Mouse (Mus musculus) hindbrain, embryonic 12.5 days (tissue): Measurements from ENCODE around the gene Prickle3. TPM values are rescaled to one million over a fixed set of nuclear protein-coding genes. Genes with fewer than 3 reads are reported as not detected.
"Not testable (repeated sequence)": the region's sequence is repeated elsewhere in the genome, so short reads cannot be mapped to it uniquely, and the experiment has no call there.

Experiments
- ATAC-seq: fragments of 200-750 bp; cut with Nextera tagmentation; 2 replicates; pipeline ENCODE4 v1.8.0; 2017; ENCODE audit warnings: moderate TSS enrichment; ENCODE audit not compliant: low FRiP score
- H3K27ac ChIP-seq: fragments of 300-500 bp; sonication (generic); 2 replicates; pipeline ENCODE4 v1.5.1; 2016; ENCODE audit warnings: mild to moderate bottlenecking
- H3K27me3 ChIP-seq: fragments of 300-500 bp; sonication (generic); 2 replicates; pipeline ENCODE4 v1.6.1; 2016; ENCODE audit warnings: mild to moderate bottlenecking
- H3K36me3 ChIP-seq: fragments of 300-500 bp; sonication (generic); 2 replicates; pipeline ENCODE4 v1.6.1; 2016; ENCODE audit warnings: mild to moderate bottlenecking
- H3K4me1 ChIP-seq: fragments of 300-500 bp; sonication (generic); 2 replicates; pipeline ENCODE4 v1.6.1; 2016
- H3K4me2 ChIP-seq: fragments of 300-500 bp; sonication (generic); replicated peaks from 2 replicates; pipeline ENCODE4 v1.6.1; 2016; ENCODE audit warnings: mild to moderate bottlenecking
- H3K4me3 ChIP-seq: fragments of 300-500 bp; sonication (generic); 2 replicates; pipeline ENCODE4 v1.5.1; 2016; ENCODE audit warnings: mild to moderate bottlenecking
- H3K9ac ChIP-seq: fragments of 300-500 bp; sonication (generic); 2 replicates; pipeline ENCODE4 v1.6.1; 2016; ENCODE audit warnings: mild to moderate bottlenecking, moderate library complexity
- H3K9me3 ChIP-seq: fragments of 300-500 bp; sonication (generic); replicated peaks from 2 replicates; pipeline ENCODE4 v1.6.1; 2016; ENCODE audit warnings: mild to moderate bottlenecking
- WGBS: fragments of 180-500 bp; shearing (Covaris S2); methylation state at CpG from one replicate; pipeline ENCODE4 v1.1.7; 2016; 5-methylcytosine and 5-hydroxymethylcytosine counted together
- polyA plus RNA-seq: library from polyadenylated mRNA; unstranded; fragments of >200 nt; fragmentation: Nextera tagmentation; extraction: Ambion mirVana; gene quantifications from 2 replicates; pipeline ENCODE4 v1.2.1, GENCODE M21; 2016

Prickle3 gene
- polyA plus RNA-seq, 1 experiment from 2014 or later, result 3.1 TPM

DNA sequence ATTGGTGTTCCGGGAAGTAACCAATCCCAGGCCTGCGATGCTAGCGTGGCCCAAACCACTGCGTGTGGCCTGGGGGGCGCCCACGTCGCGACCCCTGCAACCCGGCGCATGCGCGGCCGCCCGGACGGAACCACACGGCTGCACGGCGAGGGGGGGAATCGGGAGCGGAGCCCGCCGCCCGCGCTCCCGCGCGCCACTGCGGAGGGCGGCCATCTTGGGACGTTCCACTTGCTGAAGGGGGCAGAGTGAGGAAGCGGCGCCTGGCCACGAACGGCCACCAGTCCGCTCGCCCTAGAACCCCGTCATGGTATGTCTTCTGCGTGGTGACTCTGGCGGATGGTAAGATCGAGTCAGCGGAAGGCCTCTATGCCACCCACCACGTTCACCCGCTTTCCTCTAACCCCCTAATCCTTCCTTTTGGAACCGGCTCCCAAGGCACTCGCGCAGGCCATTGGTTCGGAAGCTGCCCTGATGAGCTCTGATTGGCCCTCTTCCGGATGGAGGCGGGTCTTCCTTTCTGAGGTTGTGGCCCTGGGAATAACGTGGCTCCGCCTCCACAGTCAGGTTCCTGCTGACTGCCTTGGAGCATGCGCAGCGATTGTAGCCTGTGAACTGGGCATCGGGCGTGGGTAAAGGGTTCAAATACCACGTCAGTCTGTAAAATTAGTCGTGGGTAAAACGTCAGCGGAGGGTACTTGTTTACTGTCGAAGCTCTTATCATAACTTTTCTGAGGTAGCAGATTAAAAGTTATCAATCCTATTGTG is 57.3 kb downstream of the Prickle3 start, which contains the start of gene Wdr45:
TSS of gene Wdr45 (plus strand) at position 199 of the 765 bp plus-strand sequence.
- H3K9ac ChIP-seq, result peak within 1 kb of the TSS; percentile 47
- 17% methylated on average over 36 of the region's 60 CpGs for WGBS
- H3K36me3 ChIP-seq, H3K27ac ChIP-seq, H3K9me3 ChIP-seq, H3K27me3 ChIP-seq, H3K4me1 ChIP-seq: not testable (repeated sequence)
- peak within 1 kb of the TSS; percentile 25 for H3K4me3 ChIP-seq
- H3K4me2 ChIP-seq, result peak within 1 kb of the TSS; percentile 49
- ATAC-seq, result peak; percentile 98

DNA sequence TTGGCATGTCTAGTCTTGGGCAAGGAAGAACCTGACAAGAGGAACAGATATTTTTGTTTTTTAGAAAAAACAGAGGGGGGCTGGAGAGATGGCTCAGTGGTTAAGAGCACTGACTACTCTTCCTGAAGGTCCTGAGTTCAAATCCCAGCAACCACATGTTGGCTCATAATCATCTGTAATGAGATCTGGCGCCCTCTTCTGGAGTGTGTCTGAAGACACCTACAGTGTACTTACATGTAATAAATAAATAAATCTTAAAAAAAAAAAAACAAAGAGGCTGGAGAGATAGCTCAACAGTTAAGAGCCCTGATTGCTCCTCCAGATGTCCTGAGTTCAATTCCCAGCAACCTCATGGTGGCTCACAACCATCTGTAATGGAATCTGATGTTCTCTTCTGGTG is 59.0 kb downstream of the Prickle3 start:
- 47% methylated on average over 1 of the region's 1 CpGs for WGBS
- H3K27me3 ChIP-seq, H3K4me3 ChIP-seq, ATAC-seq, H3K4me1 ChIP-seq, H3K9ac ChIP-seq, H3K27ac ChIP-seq, H3K4me2 ChIP-seq, H3K36me3 ChIP-seq, H3K9me3 ChIP-seq: not testable (repeated sequence)

Other genes starting within 250 kb of the Prickle3 start
- gene Foxp3, start 83.6 kb upstream of the Prickle3 start, polyA plus RNA-seq, result 0.30 TPM in 1 of 2 replicates, not detected in the other
- 4.9 and 5.1 TPM in 2 replicates for gene Ppp1r3f, start 83.0 kb upstream of the Prickle3 start, polyA plus RNA-seq
- 30.9 and 32.6 TPM in 2 replicates for gene Ccdc22, start 51.7 kb upstream of the Prickle3 start, polyA plus RNA-seq
- 0.08 and 0.14 TPM in 2 replicates for gene Cacna1f, start 50.2 kb upstream of the Prickle3 start, polyA plus RNA-seq
- 44.3 and 47.2 TPM in 2 replicates for gene Syp, start 18.8 kb upstream of the Prickle3 start, polyA plus RNA-seq
- gene Plp2, start 14.1 kb downstream of the Prickle3 start, polyA plus RNA-seq, result 39.3 and 44.7 TPM in 2 replicates
- gene Magix, start 24.0 kb downstream of the Prickle3 start, polyA plus RNA-seq, result 0.50 TPM in 1 of 2 replicates, not detected in the other
- 45.5 and 46.4 TPM in 2 replicates for gene Gpkow, start 39.9 kb downstream of the Prickle3 start, polyA plus RNA-seq
- gene Wdr45, start 57.1 kb downstream of the Prickle3 start, polyA plus RNA-seq, result 23.6 and 30.0 TPM in 2 replicates
- gene Gm45208, start 65.0 kb downstream of the Prickle3 start, polyA plus RNA-seq, result 1.7 TPM in 1 of 2 replicates, not detected in the other
- gene Praf2, start 71.2 kb downstream of the Prickle3 start, polyA plus RNA-seq, result 86.0 and 88.5 TPM in 2 replicates
- gene Ccdc120, start 93.6 kb downstream of the Prickle3 start, polyA plus RNA-seq, result 34.5 and 37.7 TPM in 2 replicates
- 33.9 and 34.8 TPM in 2 replicates for gene Tfe3, start 105.3 kb downstream of the Prickle3 start, polyA plus RNA-seq
- gene Gripap1, start 132.5 kb downstream of the Prickle3 start, polyA plus RNA-seq, result 72.5 and 79.2 TPM in 2 replicates
- 1.1 and 2.0 TPM in 2 replicates for gene Kcnd1, start 165.0 kb downstream of the Prickle3 start, polyA plus RNA-seq
- 60.8 and 72.2 TPM in 2 replicates for gene Otud5, start 184.1 kb downstream of the Prickle3 start, polyA plus RNA-seq
- 9.5 and 10.0 TPM in 2 replicates for gene Pim2, start 221.0 kb downstream of the Prickle3 start, polyA plus RNA-seq
- 35.1 and 40.1 TPM in 2 replicates for gene Slc35a2, start 226.8 kb downstream of the Prickle3 start, polyA plus RNA-seq
- gene Pqbp1, start 242.0 kb downstream of the Prickle3 start, polyA plus RNA-seq, result 172 and 178 TPM in 2 replicates
- gene Timm17b, start 242.1 kb downstream of the Prickle3 start, polyA plus RNA-seq, result 138 and 144 TPM in 2 replicates